8 mouse cellular contexts compared by ENCODE assay signal in the genomic region with DNA sequence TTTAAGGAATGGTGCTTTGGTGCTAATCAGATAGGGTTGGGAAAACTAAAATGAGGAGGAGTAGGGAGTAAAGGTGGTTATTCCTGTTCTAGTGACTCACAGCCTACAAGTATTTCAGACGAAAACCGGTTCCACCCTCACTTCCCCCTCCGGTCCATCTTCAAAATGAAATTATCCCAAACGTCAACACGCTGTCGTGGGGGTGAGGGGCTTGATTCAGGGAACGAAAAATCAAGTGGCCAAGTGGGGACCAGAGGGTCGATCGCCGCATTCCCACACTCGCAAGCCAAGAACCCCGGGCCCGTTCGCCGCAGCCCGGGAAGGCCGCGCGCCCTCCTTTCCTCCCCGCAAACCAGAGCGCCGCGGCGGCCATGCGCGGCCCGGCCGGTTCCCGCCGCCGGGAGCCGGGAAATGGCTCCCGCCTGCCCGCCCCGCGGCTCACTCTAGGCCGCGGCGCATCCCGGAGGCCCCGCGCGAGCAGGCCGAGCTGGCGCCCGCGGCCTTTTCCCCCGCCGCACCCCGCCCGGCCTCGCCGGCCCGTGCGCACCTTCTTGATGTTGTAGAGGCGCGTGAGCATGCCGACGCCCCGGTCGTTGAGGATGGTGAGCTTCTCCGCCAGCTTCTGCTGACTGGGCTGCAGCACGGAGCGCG. TPM values are rescaled to one million over a fixed set of nuclear protein-coding genes. Genes with fewer than 3 reads are reported as not detected.
DNase-seq lines count a peak whose midpoint lies in the region; ATAC-seq lines count a peak whose summit lies in the region.

No protein-coding gene starts in this region.

- peak; percentile 35 for DNase-seq in layer of hippocampus, adult 11-12 months (ENCODE audit: low spot score)
- no peak for DNase-seq in layer of hippocampus, adult 9-11 months
- peak; percentile 52 for DNase-seq in MN1 (ENCODE audit: low spot score)
- DNase-seq in cerebellum, adult 9-11 months, result peak; percentile 53
- DNase-seq in left cerebral cortex, postnatal 4 days, result peak; percentile 39
- peak; percentile 34 for DNase-seq in thymus, postnatal 14 days

- no peaks in the 10 kb centered on the region for H3K27me3 ChIP-seq in heart, embryonic 11.5 days (ENCODE audit: control insufficient read depth, insufficient read depth, low read length)
- no peaks in the 10 kb centered on the region for H3K27me3 ChIP-seq in midbrain, embryonic 12.5 days

- peak overlapping the region; percentile 93 for H3K4me3 ChIP-seq in heart, embryonic 11.5 days (ENCODE audit: low read depth, low read length)
- peak overlapping the region; percentile 87 for H3K4me3 ChIP-seq in midbrain, embryonic 12.5 days

- H3K9me3 ChIP-seq in heart, embryonic 11.5 days (replicated peaks; ENCODE audit: control insufficient read depth, low read length), result no peaks in the 10 kb centered on the region
- no peaks in the 10 kb centered on the region for H3K9me3 ChIP-seq in midbrain, embryonic 12.5 days

- peak overlapping the region; percentile 98 for H3K27ac ChIP-seq in heart, embryonic 11.5 days (ENCODE audit: low read depth, low read length)
- peak overlapping the region; percentile 97 for H3K27ac ChIP-seq in midbrain, embryonic 12.5 days (replicated peaks)

- under 1% methylated on average over 50 of the region's 65 CpGs for WGBS in heart, embryonic 11.5 days (ENCODE audit: insufficient replicate concordance)
- WGBS in midbrain, embryonic 12.5 days, result under 1% methylated on average over 41 of the region's 65 CpGs

- peak overlapping the region; percentile 99 for H3K9ac ChIP-seq in heart, embryonic 11.5 days (ENCODE audit: low read depth, low read length)
- peak overlapping the region; percentile 95 for H3K9ac ChIP-seq in midbrain, embryonic 12.5 days (replicated peaks)

- intact Hi-C loops in left cerebral cortex, postnatal 4 days (cut with DNase I), result no loop called here

- H3K4me1 ChIP-seq in heart, embryonic 11.5 days (ENCODE audit: control insufficient read depth, insufficient read depth, low read length), result peaks cover 12% of the 10 kb centered on the region
- H3K4me1 ChIP-seq in midbrain, embryonic 12.5 days, result peaks cover 13% of the 10 kb centered on the region

- peak overlapping the region; percentile 71 for H3K4me2 ChIP-seq in heart, embryonic 11.5 days
- H3K4me2 ChIP-seq in midbrain, embryonic 12.5 days (replicated peaks), result peak overlapping the region; percentile 69

- H3K36me3 ChIP-seq in heart, embryonic 11.5 days (ENCODE audit: control insufficient read depth, insufficient read depth, low read length), result no peaks in the 10 kb centered on the region
- no peaks in the 10 kb centered on the region for H3K36me3 ChIP-seq in midbrain, embryonic 12.5 days

- peak; percentile 66 for ATAC-seq in heart, embryonic 11.5 days (replicated peaks; ENCODE audit: insufficient number of reproducible peaks, low FRiP score, low TSS enrichment)
- ATAC-seq in midbrain, embryonic 12.5 days (ENCODE audit: low FRiP score, low read depth), result peak; percentile 76

RNA-seq across cellular contexts. Expression of a gene that starts 0.7 kb away (rescaled TPM):
- polyA plus RNA-seq in heart, embryonic 11.5 days (2014; fragmentation: Nextera tagmentation; extraction: Ambion mirVana), result 51.6 and 53.9 TPM in 2 replicates
- 100 to 1,000 TPM; 250 to 254 TPM for total RNA-seq in left cerebral cortex, postnatal 4 days (2021)
- polyA plus RNA-seq in midbrain, embryonic 12.5 days (2016; fragmentation: Nextera tagmentation; extraction: Ambion mirVana), result 100 and 110 TPM in 2 replicates

RNA-seq across cellular contexts. Expression of a gene that starts 36.4 kb away (rescaled TPM):
- 12.0 and 13.3 TPM in 2 replicates for polyA plus RNA-seq in heart, embryonic 11.5 days (2014; fragmentation: Nextera tagmentation; extraction: Ambion mirVana)
- 10 to 100 TPM; 19.0 to 23.7 TPM for total RNA-seq in left cerebral cortex, postnatal 4 days (2021)
- 19.0 and 19.7 TPM in 2 replicates for polyA plus RNA-seq in midbrain, embryonic 12.5 days (2016; fragmentation: Nextera tagmentation; extraction: Ambion mirVana)

RNA-seq across cellular contexts. Expression of a gene that starts 36.6 kb away (rescaled TPM):
- polyA plus RNA-seq in heart, embryonic 11.5 days (2014; fragmentation: Nextera tagmentation; extraction: Ambion mirVana), result 29.3 and 29.8 TPM in 2 replicates
- total RNA-seq in left cerebral cortex, postnatal 4 days (2021), result 10 to 100 TPM; 26.5 to 28.1 TPM
- polyA plus RNA-seq in midbrain, embryonic 12.5 days (2016; fragmentation: Nextera tagmentation; extraction: Ambion mirVana), result 55.9 and 63.6 TPM in 2 replicates
